In genomic region chr8:46711496-46711895, GRCm38 (mm10) we compare ENCODE assay signal across 26 mouse cellular contexts.
"Had no signal": no experiment of that assay in that cellular context is flagged by ENCODE, and none has a peak within 500 bp of the region (broad histone marks: within the 10 kb centered on the region; RNA-seq: fewer than 3 reads in every experiment).

No protein-coding gene starts in this region.

- H3K36me3 ChIP-seq: embryonic facial prominence, embryonic 10.5 days; embryonic facial prominence, embryonic 12.5 days; embryonic facial prominence, embryonic 13.5 days; embryonic facial prominence, embryonic 15.5 days; forebrain, embryonic 10.5 days; forebrain, embryonic 12.5 days; forebrain, embryonic 15.5 days; heart, embryonic 10.5 days had no signal

- H3K4me3 ChIP-seq: embryonic facial prominence, embryonic 10.5 days; embryonic facial prominence, embryonic 12.5 days; embryonic facial prominence, embryonic 13.5 days; embryonic facial prominence, embryonic 15.5 days; erythroblast, embryonic 14.5 days; forebrain, embryonic 10.5 days; forebrain, embryonic 12.5 days; forebrain, embryonic 13.5 days; forebrain, embryonic 15.5 days; gastrocnemius, adult 2 months; heart, adult 2 months; heart, embryonic 10.5 days had no signal

- H3K27ac ChIP-seq: embryonic facial prominence, embryonic 10.5 days; embryonic facial prominence, embryonic 12.5 days; embryonic facial prominence, embryonic 13.5 days; embryonic facial prominence, embryonic 15.5 days; forebrain, embryonic 10.5 days; forebrain, embryonic 12.5 days; forebrain, embryonic 13.5 days; forebrain, embryonic 15.5 days; gastrocnemius, adult 2 months; heart, adult 2 months; heart, embryonic 10.5 days had no signal

- DNase-seq: cerebellum, postnatal 10 days; cerebellum, postnatal 14 days; cerebellum, postnatal 25 days; cerebellum, postnatal 36 days; embryo, embryonic 11 days; forebrain, postnatal 0 days; gastrocnemius, adult 2 months; gastrocnemius, postnatal 10 days; gastrocnemius, postnatal 14 days; gastrocnemius, postnatal 25 days; gastrocnemius, postnatal 36 days; heart, adult 11 months; heart, adult 18-20 months; heart, adult 2 months had no signal

- ATAC-seq: forebrain, embryonic 13.5 days; forebrain, embryonic 14.5 days; forebrain, embryonic 15.5 days; forebrain, embryonic 16.5 days; forebrain, postnatal 0 days had no signal

- H3K27me3 ChIP-seq: embryonic facial prominence, embryonic 12.5 days; embryonic facial prominence, embryonic 13.5 days; embryonic facial prominence, embryonic 15.5 days; forebrain, embryonic 12.5 days; forebrain, embryonic 13.5 days; forebrain, embryonic 15.5 days had no signal

- H3K4me1 ChIP-seq: forebrain, embryonic 12.5 days; forebrain, embryonic 13.5 days; forebrain, embryonic 15.5 days; heart, embryonic 10.5 days had no signal
